Mouse (Mus musculus) MEL (cell line): ENCODE data around the gene Lpcat1. TPM values are rescaled to one million over a fixed set of nuclear protein-coding genes. Genes with fewer than 3 reads are reported as not detected.

Experiments used
- DNase-seq: peaks from one replicate; pipeline ENCODE4 v3.0.0; 2011; ENCODE audit warnings: low read depth, low spot score
- H3K27ac ChIP-seq: 2 replicates; pipeline ENCODE4 v1.5.1; 2012; ENCODE audit warnings: low read depth, mild to moderate bottlenecking, control low read depth, low read length, moderate library complexity; ENCODE audit not compliant: control insufficient read depth
- H3K27me3 ChIP-seq, 2 experiments: fragments of 150-350 bp in 1 of 2; sonication (generic) in 1 of 2; 2 replicates each; pipeline ENCODE4 v1.6.1; 2012; ENCODE audit warnings: low read length in 2 of 2, mild to moderate bottlenecking in 2 of 2, improper control_type of control experiment in 1 of 2, moderate library complexity in 1 of 2; ENCODE audit not compliant: insufficient read depth in 2 of 2, control insufficient read depth in 1 of 2
- H3K36me3 ChIP-seq, 2 experiments: 2 replicates each; pipeline ENCODE4 v1.6.1; 2012 to 2014; ENCODE audit warnings: low read length in 2 of 2, improper control_type of control experiment in 1 of 2, inconsistent platforms in 1 of 2, mild to moderate bottlenecking in 1 of 2; ENCODE audit not compliant: insufficient read depth in 2 of 2, control insufficient read depth in 1 of 2
- H3K4me1 ChIP-seq, 2 experiments: fragments of 150-350 bp in 1 of 2; sonication (generic) in 1 of 2; 2 replicates each; pipeline ENCODE4 v1.6.1; 2012; ENCODE audit warnings: low read length in 2 of 2, improper control_type of control experiment in 1 of 2, mild to moderate bottlenecking in 1 of 2; ENCODE audit not compliant: insufficient read depth in 2 of 2, control insufficient read depth in 1 of 2
- H3K4me3 ChIP-seq, 2 experiments: fragments of 150-350 bp in 1 of 2; sonication (generic) in 1 of 2; 2 replicates each; pipeline ENCODE4 v1.5.1; 2012; ENCODE audit warnings: low read depth in 2 of 2, low read length in 2 of 2, mild to moderate bottlenecking in 2 of 2, moderate library complexity in 2 of 2, control low read depth in 1 of 2, improper control_type of control experiment in 1 of 2; ENCODE audit not compliant: control insufficient read depth in 1 of 2, insufficient read depth in 1 of 2
- H3K79me2 ChIP-seq: 2 replicates; pipeline ENCODE4 v1.6.1; 2012; ENCODE audit warnings: mild to moderate bottlenecking, low read length, moderate library complexity; ENCODE audit not compliant: control insufficient read depth, poor library complexity, insufficient read depth
- H3K9ac ChIP-seq: 2 replicates; pipeline ENCODE4 v1.6.1; 2012; ENCODE audit warnings: low read depth, mild to moderate bottlenecking, control low read depth, low read length, moderate library complexity; ENCODE audit not compliant: control insufficient read depth, poor library complexity, severe bottlenecking
- H3K9me3 ChIP-seq: fragments of 150-350 bp; sonication (generic); replicated peaks from 2 replicates; pipeline ENCODE4 v1.6.1; 2012; ENCODE audit warnings: mild to moderate bottlenecking, low read length, improper control_type of control experiment, moderate library complexity; ENCODE audit not compliant: insufficient read depth
- BHLHE40 ChIP-seq: IDR thresholded peaks from 2 replicates; pipeline ENCODE4 v1.6.1; 2012; ENCODE audit warnings: low read depth, mild to moderate bottlenecking, inconsistent platforms, low read length, improper control_type of control experiment, borderline replicate concordance
- CHD2 ChIP-seq: IDR thresholded peaks from 2 replicates; pipeline ENCODE4 v1.6.1; 2011; ENCODE audit warnings: low read length, improper control_type of control experiment
- ELF1 ChIP-seq: IDR thresholded peaks from 2 replicates; pipeline ENCODE4 v1.6.1; 2014; ENCODE audit warnings: low read depth, mild to moderate bottlenecking, inconsistent platforms, low read length, improper control_type of control experiment, moderate library complexity
- EP300 ChIP-seq, 2 experiments: IDR thresholded peaks; 2 replicates each; pipeline ENCODE4 v1.6.1; 2011; ENCODE audit warnings: improper control_type of control experiment in 2 of 2, low read length in 2 of 2, low read depth in 1 of 2, mild to moderate bottlenecking in 1 of 2
- ETS1 ChIP-seq: IDR thresholded peaks from 2 replicates; pipeline ENCODE4 v1.6.1; 2012; ENCODE audit warnings: low read depth, mild to moderate bottlenecking, inconsistent platforms, low read length, improper control_type of control experiment, moderate library complexity
- GABPA ChIP-seq: IDR thresholded peaks from 2 replicates; pipeline ENCODE4 v1.6.1; 2012; ENCODE audit warnings: low read depth, mild to moderate bottlenecking, inconsistent platforms, low read length, improper control_type of control experiment, moderate library complexity
- HCFC1 ChIP-seq: IDR thresholded peaks from 2 replicates; pipeline ENCODE4 v1.6.1; 2012; ENCODE audit warnings: low read depth, mild to moderate bottlenecking, inconsistent platforms, low read length, improper control_type of control experiment, moderate library complexity
- JUND ChIP-seq: IDR thresholded peaks from 2 replicates; pipeline ENCODE4 v1.6.1; 2011; ENCODE audit warnings: low read depth, mild to moderate bottlenecking, improper control_type of control experiment, low read length
- MAFK ChIP-seq: IDR thresholded peaks from 2 replicates; pipeline ENCODE4 v1.6.1; 2011; ENCODE audit warnings: low read depth, mild to moderate bottlenecking, low read length, improper control_type of control experiment, borderline replicate concordance
- MAZ ChIP-seq: IDR thresholded peaks from 2 replicates; pipeline ENCODE4 v1.6.1; 2012; ENCODE audit warnings: low read depth, mild to moderate bottlenecking, inconsistent platforms, low read length, improper control_type of control experiment
- MEF2A ChIP-seq: IDR thresholded peaks from 2 replicates; pipeline ENCODE4 v1.6.1; 2014; ENCODE audit warnings: low read depth, mild to moderate bottlenecking, inconsistent platforms, low read length, improper control_type of control experiment; ENCODE audit not compliant: poor library complexity, insufficient replicate concordance, severe bottlenecking; ENCODE audit errors: extremely low read depth
- MYC ChIP-seq: IDR thresholded peaks from 2 replicates; pipeline ENCODE4 v1.6.1; 2011; ENCODE audit warnings: low read depth, mild to moderate bottlenecking, low read length, improper control_type of control experiment, moderate library complexity
- NELFE ChIP-seq: IDR thresholded peaks from 2 replicates; pipeline ENCODE4 v1.6.1; 2011; ENCODE audit warnings: low read depth, low read length, improper control_type of control experiment
- NRF1 ChIP-seq: IDR thresholded peaks from 2 replicates; pipeline ENCODE4 v1.6.1; 2014; ENCODE audit warnings: low read depth, mild to moderate bottlenecking, inconsistent platforms, low read length, improper control_type of control experiment, moderate library complexity; ENCODE audit not compliant: poor library complexity, insufficient read depth, severe bottlenecking
- POLR2AphosphoS2 ChIP-seq: IDR thresholded peaks from 2 replicates; pipeline ENCODE4 v1.6.1; 2011; ENCODE audit warnings: low read length, improper control_type of control experiment
- POLR2AphosphoS5 ChIP-seq: IDR thresholded peaks from 2 replicates; pipeline ENCODE4 v1.6.1; 2012; ENCODE audit warnings: low read depth, borderline replicate concordance, mild to moderate bottlenecking, inconsistent platforms, low read length, moderate library complexity, mixed read lengths
- RCOR1 ChIP-seq: IDR thresholded peaks from 2 replicates; pipeline ENCODE4 v1.6.1; 2012; ENCODE audit warnings: low read depth, mild to moderate bottlenecking, inconsistent platforms, low read length, improper control_type of control experiment
- SMC3 ChIP-seq: IDR thresholded peaks from 2 replicates; pipeline ENCODE4 v1.6.1; 2011; ENCODE audit warnings: low read depth, low read length, improper control_type of control experiment
- TAL1 ChIP-seq: IDR thresholded peaks from 2 replicates; pipeline ENCODE4 v1.6.1; 2012; ENCODE audit warnings: mild to moderate bottlenecking, inconsistent platforms, low read length, moderate library complexity, mixed read lengths
- TCF12 ChIP-seq: IDR thresholded peaks from 2 replicates; pipeline ENCODE4 v1.6.1; 2014; ENCODE audit warnings: low read depth, mild to moderate bottlenecking, inconsistent platforms, low read length, improper control_type of control experiment, moderate library complexity
- UBTF ChIP-seq: IDR thresholded peaks from 2 replicates; pipeline ENCODE4 v1.6.1; 2012; ENCODE audit warnings: low read depth, mild to moderate bottlenecking, inconsistent platforms, low read length, improper control_type of control experiment, moderate library complexity, borderline replicate concordance; ENCODE audit not compliant: insufficient read depth
- USF1 ChIP-seq: IDR thresholded peaks from 2 replicates; pipeline ENCODE4 v1.6.1; 2014; ENCODE audit warnings: low read depth, mild to moderate bottlenecking, inconsistent platforms, low read length, improper control_type of control experiment, moderate library complexity
- ZKSCAN1 ChIP-seq: IDR thresholded peaks from 2 replicates; pipeline ENCODE4 v1.6.1; 2012; ENCODE audit warnings: low read depth, mild to moderate bottlenecking, inconsistent platforms, low read length, improper control_type of control experiment, moderate library complexity
- ZMIZ1 ChIP-seq: IDR thresholded peaks from 2 replicates; pipeline ENCODE4 v1.6.1; 2012; ENCODE audit warnings: low read depth, mild to moderate bottlenecking, inconsistent platforms, low read length, improper control_type of control experiment, moderate library complexity
- ZNF384 ChIP-seq: IDR thresholded peaks from 2 replicates; pipeline ENCODE4 v1.6.1; 2012; ENCODE audit warnings: low read depth, mild to moderate bottlenecking, inconsistent platforms, low read length, improper control_type of control experiment
- polyA plus RNA-seq, 2 experiments: library from polyadenylated mRNA; stranded (reverse) in 1 of 2; unstranded in 1 of 2; fragments of >175 nt in 1 of 2; fragments of >200 nt in 1 of 2; gene quantifications; 2 replicates each; pipeline versions ENCODE4 v1.2.1 to v1.2.4; 2012; ENCODE audit warnings: low replicate concordance in 2 of 2, low read depth in 1 of 2; ENCODE audit not compliant: insufficient read length in 2 of 2, insufficient read depth in 1 of 2, missing spikeins in 1 of 2
- total RNA-seq: library from RNA; depleted of rRNA; stranded (reverse); fragments of 300-350 nt; gene quantifications from 2 replicates; pipeline ENCODE4 v1.2.3, GENCODE M21; 2012

Lpcat1 gene
- total and polyA plus RNA-seq, 3 experiments, result 31.5 to 38.8 TPM; not detected in 1

DNA sequence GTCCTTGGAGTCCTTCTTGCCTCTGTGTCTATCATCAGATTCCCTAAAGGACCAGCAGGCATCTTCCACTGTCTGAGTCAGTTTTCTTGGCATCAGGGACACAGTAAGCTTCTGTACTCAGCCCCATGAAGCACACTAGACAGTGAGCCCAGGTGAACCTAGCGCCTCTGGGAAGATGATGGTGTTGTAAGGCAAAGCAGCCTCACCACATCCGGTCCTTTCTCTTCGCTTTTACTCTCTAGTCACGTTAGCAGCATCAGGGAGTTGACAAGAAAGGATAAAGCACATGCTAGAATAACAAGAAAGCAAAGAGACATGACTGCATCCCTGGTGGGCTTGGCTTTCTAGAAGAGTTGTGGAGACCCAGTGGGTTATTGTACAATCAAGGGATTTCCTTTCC, 26.2 kb downstream of the Lpcat1 start:
- TF ChIP-seq SMC3 (no peak), MAFK (no peak), HCFC1 (no peak), TCF12 (no peak), TAL1 (no peak), MYC (no peak), MEF2A (no peak), NRF1 (no peak), EP300 (IDR thresholded peaks at IDR 0.05; ENCODE audit: low read depth in 1 of 2, low read length in 2 of 2) (no peak), CHD2 (no peak), ZNF384 (no peak), ELF1 (no peak), POLR2AphosphoS5 (no peak)
- H3K9me3 ChIP-seq, result no peaks in the 10 kb centered on the region
- no peak overlapping the region for H3K27ac ChIP-seq
- H3K9ac ChIP-seq, result no peak overlapping the region
- H3K4me1 ChIP-seq, result peaks cover 12 to 21% of the 10 kb centered on the region in 2 experiments
- no peaks in the 10 kb centered on the region for H3K27me3 ChIP-seq
- H3K36me3 ChIP-seq, result peaks cover 8 to 20% of the 10 kb centered on the region in 2 experiments
- no peak overlapping the region for H3K4me3 ChIP-seq
- H3K79me2 ChIP-seq, result no peaks in the 10 kb centered on the region
- no peak for DNase-seq

DNA sequence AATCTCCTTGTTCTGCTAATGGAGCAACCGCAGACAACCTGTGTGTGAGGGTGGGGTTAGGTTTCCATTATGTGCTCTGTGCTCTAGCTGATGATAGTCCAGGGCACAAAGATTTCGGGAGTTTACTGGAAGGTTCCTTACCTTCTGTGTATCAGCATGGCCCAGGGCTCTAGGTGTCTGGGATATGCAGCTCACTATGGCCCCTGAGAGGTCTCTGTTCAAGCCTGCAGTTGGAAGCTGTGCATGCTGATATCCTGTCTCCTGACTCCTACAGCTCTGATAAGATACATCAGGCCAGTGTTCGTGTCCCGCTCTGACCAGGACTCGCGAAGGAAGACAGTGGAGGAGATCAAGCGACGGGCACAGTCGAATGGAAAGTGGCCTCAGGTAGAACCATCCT, 27.5 kb downstream of the Lpcat1 start:
- Histone ChIP-seq H3K27ac (no peak overlapping the region), H3K4me1 (peaks cover 12 to 21% of the 10 kb centered on the region in 2 experiments), H3K9me3 (no peaks in the 10 kb centered on the region), H3K27me3 (no peaks in the 10 kb centered on the region), H3K36me3 (peaks cover 8 to 20% of the 10 kb centered on the region in 2 experiments), H3K9ac (no peak overlapping the region), H3K4me3 (no peak overlapping the region), H3K79me2 (no peaks in the 10 kb centered on the region)
- no peak for DNase-seq
- TF ChIP-seq ZMIZ1, result no peak
- no peak for TF ChIP-seq GABPA
- TF ChIP-seq CHD2, result no peak
- TF ChIP-seq UBTF, result no peak
- no peak for TF ChIP-seq JUND
- no peak for TF ChIP-seq MAFK
- no peak for TF ChIP-seq ETS1
- TF ChIP-seq MEF2A, result no peak
- TF ChIP-seq ZNF384, result no peak
- no peak for TF ChIP-seq SMC3
- TF ChIP-seq USF1, result no peak
- no peak for TF ChIP-seq TAL1
- no peak for TF ChIP-seq RCOR1
- no peak for TF ChIP-seq NELFE
- TF ChIP-seq TCF12, result no peak
- TF ChIP-seq ZKSCAN1, result no peak
- no peak for TF ChIP-seq MAZ
- no peak for TF ChIP-seq BHLHE40
- no peak for TF ChIP-seq POLR2AphosphoS2
